Mouse (Mus musculus) embryonic facial prominence, embryonic 15.5 days (tissue): Measurements from ENCODE around the gene Ildr2. TPM values are rescaled to one million over a fixed set of nuclear protein-coding genes. Genes with fewer than 3 reads are reported as not detected.

Experiments used
- ATAC-seq: fragments of 200-750 bp; cut with Nextera tagmentation; 2 replicates; pipeline ENCODE4 v1.8.0; 2017; ENCODE audit warnings: low read depth, moderate TSS enrichment; ENCODE audit not compliant: insufficient number of reproducible peaks, low FRiP score, low TSS enrichment
- H3K27ac ChIP-seq: fragments of 300-500 bp; sonication (generic); replicated peaks from 2 replicates; pipeline ENCODE4 v1.5.1; 2015; ENCODE audit warnings: mild to moderate bottlenecking, inconsistent platforms
- H3K27me3 ChIP-seq: fragments of 300-500 bp; sonication (generic); 2 replicates; pipeline ENCODE4 v1.6.1; 2015; ENCODE audit warnings: inconsistent platforms
- H3K36me3 ChIP-seq: fragments of 300-500 bp; sonication (generic); 2 replicates; pipeline ENCODE4 v1.6.1; 2015; ENCODE audit warnings: mild to moderate bottlenecking, inconsistent platforms
- H3K4me1 ChIP-seq: fragments of 300-500 bp; sonication (generic); 2 replicates; pipeline ENCODE4 v1.6.1; 2015; ENCODE audit warnings: inconsistent platforms
- H3K4me2 ChIP-seq: fragments of 300-500 bp; sonication (generic); replicated peaks from 2 replicates; pipeline ENCODE4 v1.6.1; 2015; ENCODE audit warnings: mild to moderate bottlenecking, inconsistent platforms
- H3K4me3 ChIP-seq: fragments of 300-500 bp; sonication (generic); replicated peaks from 2 replicates; pipeline ENCODE4 v1.5.1; 2015; ENCODE audit warnings: mild to moderate bottlenecking, inconsistent platforms
- H3K9ac ChIP-seq: fragments of 300-500 bp; sonication (generic); 2 replicates; pipeline ENCODE4 v1.6.1; 2015; ENCODE audit warnings: inconsistent platforms
- H3K9me3 ChIP-seq: fragments of 300-500 bp; sonication (generic); replicated peaks from 2 replicates; pipeline ENCODE4 v1.6.1; 2016; ENCODE audit warnings: inconsistent platforms
- WGBS: fragments of 180-500 bp; shearing (Covaris S2); methylation state at CpG from one replicate; pipeline ENCODE4 v1.1.7; 2015; 5-methylcytosine and 5-hydroxymethylcytosine counted together
- polyA plus RNA-seq: library from polyadenylated mRNA; unstranded; fragments of >200 nt; fragmentation: Nextera tagmentation; extraction: Ambion mirVana; gene quantifications from 2 replicates; pipeline ENCODE4 v1.2.1, GENCODE M21; 2015

Gene Ildr2
- 0.55 and 0.75 TPM in 2 replicates for polyA plus RNA-seq

- peak within 1 kb of the TSS; percentile 42 for H3K9ac ChIP-seq
- no peak within 1 kb of the TSS for H3K27ac ChIP-seq
- H3K27me3 ChIP-seq: peaks cover 43% of the 10 kb centered on the region
- H3K4me1 ChIP-seq: peaks cover 10% of the 10 kb centered on the region
- peak; percentile 43; the same call in 1 of the 2 replicates for ATAC-seq
- no peaks in the 10 kb centered on the region for H3K36me3 ChIP-seq
- H3K4me2 ChIP-seq: peak within 1 kb of the TSS; percentile 98
- H3K4me3 ChIP-seq: peak within 1 kb of the TSS; percentile 52
- under 1% methylated on average over 72 of the region's 72 CpGs for WGBS
- no peaks in the 10 kb centered on the region for H3K9me3 ChIP-seq
These were observed at the start of gene Ildr2 for GRCm38 (mm10) chr1:166253898-166254894. Gene Ildr2 (plus strand): TSS chr1:166254139.

DNA sequence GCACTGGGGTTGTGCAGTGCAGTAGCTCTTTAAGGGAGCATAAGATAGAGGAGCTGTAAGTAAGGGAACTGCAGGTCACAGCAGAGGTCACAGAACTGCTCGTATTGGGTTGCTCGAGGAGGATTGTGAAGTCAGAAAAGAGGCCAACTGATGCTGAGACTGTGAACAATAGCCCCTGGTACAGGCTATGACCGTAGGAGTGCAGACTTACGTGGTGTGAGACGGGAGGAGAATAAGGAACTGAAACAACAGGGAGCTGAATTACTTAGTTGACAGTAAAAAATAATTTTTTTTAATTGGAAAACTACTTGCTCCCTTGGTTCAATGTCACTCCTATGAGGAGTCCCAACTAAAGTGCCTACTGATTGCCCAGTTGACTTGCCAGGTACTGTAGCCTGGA is 49.8 kb upstream of the Ildr2 start:
- no peak for ATAC-seq
- Histone ChIP-seq H3K9me3 (no peaks in the 10 kb centered on the region), H3K27ac (no peak overlapping the region), H3K4me1 (no peaks in the 10 kb centered on the region), H3K36me3 (no peaks in the 10 kb centered on the region), H3K27me3 (no peaks in the 10 kb centered on the region), H3K4me3 (no peak overlapping the region), H3K9ac (no peak overlapping the region), H3K4me2 (no peak overlapping the region)
- 35% methylated on average over 5 of the region's 5 CpGs for WGBS

- no peak overlapping the region for H3K9ac ChIP-seq
- H3K27me3 ChIP-seq: no peaks in the 10 kb centered on the region
- no peak overlapping the region for H3K4me2 ChIP-seq
- H3K4me3 ChIP-seq: no peak overlapping the region
- no peak overlapping the region for H3K27ac ChIP-seq
- no peaks in the 10 kb centered on the region for H3K9me3 ChIP-seq
- H3K36me3 ChIP-seq: no peaks in the 10 kb centered on the region
- ATAC-seq: no peak
- WGBS: 64% methylated on average over 3 of the region's 3 CpGs
- no peaks in the 10 kb centered on the region for H3K4me1 ChIP-seq
These were observed 48.8 kb upstream of the Ildr2 start for GRCm38 (mm10) chr1:166205159-166205558.

GRCm38 (mm10) chr1:166209371-166209770 is 44.6 kb upstream of the Ildr2 start:
- H3K4me2 ChIP-seq: no peak overlapping the region
- H3K27ac ChIP-seq: no peak overlapping the region
- no peaks in the 10 kb centered on the region for H3K36me3 ChIP-seq
- no peaks in the 10 kb centered on the region for H3K9me3 ChIP-seq
- no peaks in the 10 kb centered on the region for H3K27me3 ChIP-seq
- H3K9ac ChIP-seq: no peak overlapping the region
- ATAC-seq: no peak
- WGBS: 82% methylated on average over 6 of the region's 6 CpGs
- no peaks in the 10 kb centered on the region for H3K4me1 ChIP-seq
- H3K4me3 ChIP-seq: no peak overlapping the region

GRCm38 (mm10) chr1:166214181-166214580 is 39.8 kb upstream of the Ildr2 start:
- no peak for ATAC-seq
- 79% methylated on average over 4 of the region's 4 CpGs for WGBS
- no peaks in the 10 kb centered on the region for H3K9me3 ChIP-seq
- no peak overlapping the region for H3K27ac ChIP-seq
- no peaks in the 10 kb centered on the region for H3K27me3 ChIP-seq
- H3K9ac ChIP-seq: no peak overlapping the region
- no peaks in the 10 kb centered on the region for H3K36me3 ChIP-seq
- H3K4me2 ChIP-seq: no peak overlapping the region
- no peak overlapping the region for H3K4me3 ChIP-seq
- H3K4me1 ChIP-seq: no peaks in the 10 kb centered on the region

DNA sequence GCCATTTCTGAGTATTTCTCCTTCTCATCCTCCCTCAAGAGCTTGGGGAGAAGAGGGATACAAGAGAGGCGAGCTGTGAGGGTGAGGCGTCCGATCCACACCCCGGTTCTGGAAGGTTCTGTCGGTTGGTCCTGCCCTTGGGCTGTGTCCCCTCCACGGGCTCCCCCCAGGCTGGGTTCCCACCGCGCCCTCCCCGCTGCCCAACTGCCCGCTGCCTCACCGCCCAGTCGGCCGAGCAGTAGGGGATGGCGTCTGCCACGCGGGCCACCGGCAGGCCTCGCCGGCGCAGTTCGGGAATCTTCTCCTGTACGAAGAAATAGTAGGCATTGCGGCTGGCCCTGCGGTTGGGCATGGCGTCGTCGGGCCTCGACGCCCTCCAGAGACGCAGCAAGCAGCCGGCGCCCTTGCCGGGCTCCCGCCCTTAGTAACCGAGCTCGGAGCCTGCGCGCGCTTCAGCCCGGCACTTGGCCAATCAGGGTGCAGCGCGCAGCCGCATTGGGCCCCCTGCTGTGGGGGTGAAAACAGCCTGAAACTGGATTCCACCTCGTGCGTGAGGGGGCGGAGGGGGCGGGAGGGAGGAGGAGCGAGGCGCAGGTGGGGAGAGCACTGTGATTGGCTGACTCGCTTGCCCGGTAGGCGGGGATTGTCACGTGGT is 15.5 kb upstream of the Ildr2 start, which contains the start of gene Mael:
Gene Mael (minus strand): TSS at position 433 of the 655 bp plus-strand sequence.
- H3K27ac ChIP-seq: no peak within 1 kb of the TSS
- no peaks in the 10 kb centered on the region for H3K36me3 ChIP-seq
- peak; percentile 39; the same call in 1 of the 2 replicates for ATAC-seq
- 87% methylated on average over 53 of the region's 53 CpGs for WGBS
- H3K4me3 ChIP-seq: no peak within 1 kb of the TSS
- no peak within 1 kb of the TSS for H3K4me2 ChIP-seq
- no peak within 1 kb of the TSS for H3K9ac ChIP-seq
- no peaks in the 10 kb centered on the region for H3K9me3 ChIP-seq
- peaks cover 2% of the 10 kb centered on the region; the same call in 1 of the 2 replicates for H3K27me3 ChIP-seq
- no peaks in the 10 kb centered on the region for H3K4me1 ChIP-seq

- no peak for ATAC-seq
- Histone ChIP-seq H3K9ac (no peak overlapping the region), H3K4me1 (no peaks in the 10 kb centered on the region), H3K4me2 (no peak overlapping the region), H3K4me3 (no peak overlapping the region), H3K27me3 (peaks cover 2% of the 10 kb centered on the region; the same call in 1 of the 2 replicates), H3K27ac (no peak overlapping the region), H3K36me3 (no peaks in the 10 kb centered on the region), H3K9me3 (no peaks in the 10 kb centered on the region)
- WGBS: 58% methylated on average over 6 of the region's 6 CpGs
These were observed 9.7 kb upstream of the Ildr2 start for GRCm38 (mm10) chr1:166244285-166244684.

- H3K4me1 ChIP-seq: peaks cover 10% of the 10 kb centered on the region
- 51% methylated on average over 8 of the region's 8 CpGs for WGBS
- H3K27ac ChIP-seq: no peak overlapping the region
- peaks cover 43% of the 10 kb centered on the region for H3K27me3 ChIP-seq
- no peak overlapping the region for H3K9ac ChIP-seq
- H3K36me3 ChIP-seq: no peaks in the 10 kb centered on the region
- no peak overlapping the region for H3K4me3 ChIP-seq
- no peak overlapping the region for H3K4me2 ChIP-seq
- no peak for ATAC-seq
- no peaks in the 10 kb centered on the region for H3K9me3 ChIP-seq
These were observed 1.2 kb downstream of the Ildr2 start for GRCm38 (mm10) chr1:166255091-166255490.

DNA sequence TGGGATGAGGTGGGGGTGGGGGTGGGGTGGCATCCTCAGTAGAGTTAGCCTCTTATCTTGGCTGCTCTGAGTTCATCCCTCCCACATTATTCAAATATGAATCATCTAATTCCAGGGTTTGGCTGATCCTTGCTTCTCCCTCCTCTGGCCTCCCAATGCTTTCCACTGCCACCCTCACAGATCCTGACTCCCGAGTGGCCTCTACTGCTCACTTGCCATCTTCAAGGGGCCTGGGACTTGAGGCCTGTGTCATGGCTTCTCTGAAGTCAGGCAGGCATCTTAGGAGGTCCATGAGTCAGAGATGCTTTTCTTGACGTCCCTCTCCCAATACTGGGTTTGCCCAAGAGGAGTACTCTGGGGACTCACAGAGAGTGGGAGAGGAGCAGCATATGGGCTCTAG is 1.7 kb downstream of the Ildr2 start:
- no peak overlapping the region for H3K9ac ChIP-seq
- H3K4me3 ChIP-seq: no peak overlapping the region
- H3K27ac ChIP-seq: no peak overlapping the region
- H3K36me3 ChIP-seq: no peaks in the 10 kb centered on the region
- ATAC-seq: no peak
- no peaks in the 10 kb centered on the region for H3K9me3 ChIP-seq
- peaks cover 43% of the 10 kb centered on the region for H3K27me3 ChIP-seq
- 40% methylated on average over 2 of the region's 2 CpGs for WGBS
- peaks cover 10% of the 10 kb centered on the region for H3K4me1 ChIP-seq
- H3K4me2 ChIP-seq: no peak overlapping the region

GRCm38 (mm10) chr1:166256302-166256701 is 2.4 kb downstream of the Ildr2 start:
- Histone ChIP-seq H3K27ac (no peak overlapping the region), H3K9me3 (no peaks in the 10 kb centered on the region), H3K36me3 (no peaks in the 10 kb centered on the region), H3K4me3 (no peak overlapping the region), H3K4me1 (peaks cover 10% of the 10 kb centered on the region), H3K9ac (no peak overlapping the region), H3K4me2 (no peak overlapping the region), H3K27me3 (peaks cover 43% of the 10 kb centered on the region)
- ATAC-seq: no peak
- 8% methylated on average over 6 of the region's 6 CpGs for WGBS

- WGBS: 61% methylated on average over 4 of the region's 4 CpGs
- Histone ChIP-seq H3K4me2 (no peak overlapping the region), H3K9me3 (no peaks in the 10 kb centered on the region), H3K4me3 (no peak overlapping the region), H3K27me3 (peaks cover 43% of the 10 kb centered on the region), H3K27ac (no peak overlapping the region), H3K4me1 (peaks cover 10% of the 10 kb centered on the region), H3K36me3 (no peaks in the 10 kb centered on the region), H3K9ac (no peak overlapping the region)
- ATAC-seq: no peak
These were observed 3.0 kb downstream of the Ildr2 start for GRCm38 (mm10) chr1:166256898-166257297.
